Mouse (Mus musculus) retina, postnatal 7 days (tissue): ENCODE data around the gene Eno3.

Experiments
- DNase-seq: peaks from one replicate; pipeline ENCODE4 v3.0.0-alpha.2; 2012; ENCODE audit warnings: low read depth, low spot score

Eno3 gene

GRCm38 (mm10) chr11:70681170-70681569 is 24.2 kb downstream of the Eno3 start:
- DNase-seq = no peak

GRCm38 (mm10) chr11:70681897-70682581 is 25.0 kb downstream of the Eno3 start:
- DNase-seq = peak; percentile 66

- no peak for DNase-seq
Observed at GRCm38 (mm10) chr11:70683640-70684039, 26.6 kb downstream of the Eno3 start.

- no peak for DNase-seq
Observed at GRCm38 (mm10) chr11:70686901-70687566, 30.0 kb downstream of the Eno3 start.

- DNase-seq = peak; percentile 57
Observed at GRCm38 (mm10) chr11:70687601-70688199, 30.7 kb downstream of the Eno3 start, which contains the start of gene Camta2. Gene Camta2 (minus strand): TSS chr11:70688105.

- DNase-seq = no peak
Observed at GRCm38 (mm10) chr11:70688372-70688771, 31.4 kb downstream of the Eno3 start.

- no peak for DNase-seq
Observed at GRCm38 (mm10) chr11:70689578-70689977, 32.6 kb downstream of the Eno3 start.

GRCm38 (mm10) chr11:70693504-70693903 is 36.5 kb downstream of the Eno3 start:
- no peak for DNase-seq

- no peak for DNase-seq
Observed at GRCm38 (mm10) chr11:70697376-70697775, 40.4 kb downstream of the Eno3 start.

- no peak for DNase-seq
Observed at GRCm38 (mm10) chr11:70699051-70699450, 42.0 kb downstream of the Eno3 start.

GRCm38 (mm10) chr11:70699722-70700556 is 42.9 kb downstream of the Eno3 start, which contains the start of the genes Inca1 and Kif1c:
Gene Inca1 (minus strand): TSS chr11:70700155.
Gene Kif1c (plus strand): TSS chr11:70700548.
- peak; percentile 84 for DNase-seq

GRCm38 (mm10) chr11:70700613-70701012 is 43.6 kb downstream of the Eno3 start:
- DNase-seq = no peak

- no peak for DNase-seq
Observed at GRCm38 (mm10) chr11:70701221-70701955, 44.4 kb downstream of the Eno3 start.

- DNase-seq = no peak
Observed at GRCm38 (mm10) chr11:70701984-70702733, 45.2 kb downstream of the Eno3 start.

- DNase-seq = no peak
Observed at GRCm38 (mm10) chr11:70702781-70703180, 45.8 kb downstream of the Eno3 start.

- no peak for DNase-seq
Observed at GRCm38 (mm10) chr11:70706127-70706526, 49.1 kb downstream of the Eno3 start.

GRCm38 (mm10) chr11:70711026-70711425 is 54.0 kb downstream of the Eno3 start:
- DNase-seq = no peak
